Mouse (Mus musculus): ENCODE results near the gene Mlxip.

DNA sequence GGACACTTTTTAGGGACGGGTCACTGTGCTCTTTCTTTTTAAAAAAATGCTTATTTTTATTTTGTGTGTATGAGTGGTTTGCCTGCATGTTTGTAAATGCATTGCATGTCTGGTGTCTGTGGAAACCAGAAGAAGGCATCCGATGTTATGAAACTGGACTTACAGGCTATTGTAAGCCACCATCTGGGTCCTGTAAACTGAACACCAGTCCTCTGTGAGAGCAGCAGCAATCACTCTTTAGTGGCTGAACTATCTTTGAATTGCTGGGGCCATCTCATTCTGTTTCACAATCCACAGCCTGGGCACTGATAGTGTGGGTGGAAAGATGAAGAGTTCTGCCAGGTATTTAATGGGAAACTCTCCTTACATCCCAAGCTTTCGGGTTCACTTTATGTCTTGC, 43.8 kb downstream of the Mlxip start:
- no peak for TF ChIP-seq CTCF (IDR thresholded peaks at IDR 0.05; ENCODE audit: low read depth)
- no peak for TF ChIP-seq EP300 (optimal IDR thresholded peaks at IDR 0.05)

Measured in stomach, postnatal 0 days (tissue).